Mouse (Mus musculus) forebrain, embryonic 10.5 days (tissue): ENCODE measurements around the gene Sun1. TPM values are rescaled to one million over a fixed set of nuclear protein-coding genes. Genes with fewer than 3 reads are reported as not detected.

Source experiments
- DNase-seq: peaks from one replicate; pipeline ENCODE4 v3.0.0-alpha.2; 2017; ENCODE audit warnings: low spot score; ENCODE audit errors: extremely low spot score
- H3K27ac ChIP-seq: fragments of 300-500 bp; sonication (generic); 2 replicates; pipeline ENCODE4 v1.5.1; 2016; ENCODE audit warnings: mild to moderate bottlenecking
- H3K27me3 ChIP-seq: fragments of 300-500 bp; sonication (generic); 2 replicates; pipeline ENCODE4 v1.6.1; 2016; ENCODE audit warnings: mild to moderate bottlenecking; ENCODE audit not compliant: poor library complexity, severe bottlenecking
- H3K36me3 ChIP-seq: fragments of 300-500 bp; sonication (generic); replicated peaks from 2 replicates; pipeline ENCODE4 v1.6.1; 2016; ENCODE audit warnings: mild to moderate bottlenecking, moderate library complexity
- H3K4me1 ChIP-seq: fragments of 300-500 bp; sonication (generic); 2 replicates; pipeline ENCODE4 v1.6.1; 2016
- H3K4me3 ChIP-seq: fragments of 300-500 bp; sonication (generic); 2 replicates; pipeline ENCODE4 v1.5.1; 2016; ENCODE audit warnings: mild to moderate bottlenecking, moderate library complexity
- H3K9me3 ChIP-seq: fragments of 300-500 bp; sonication (generic); 2 replicates; pipeline ENCODE4 v1.6.1; 2016; ENCODE audit warnings: mild to moderate bottlenecking, moderate library complexity
- WGBS: fragments of 180-500 bp; shearing (Covaris S2); methylation state at CpG from one replicate; pipeline ENCODE4 v1.1.7; 2016; 5-methylcytosine and 5-hydroxymethylcytosine counted together
- polyA plus RNA-seq: library from polyadenylated mRNA; unstranded; fragments of >200 nt; fragmentation: Nextera tagmentation; extraction: Ambion mirVana; gene quantifications from 2 replicates; pipeline ENCODE4 v1.2.1, GENCODE M21; 2016

Sun1 gene
- polyA plus RNA-seq, 1 experiment from 2014 or later = 52.9 TPM

- Histone ChIP-seq H3K4me3 (no peak overlapping the region), H3K4me1 (no peaks in the 10 kb centered on the region), H3K27ac (no peak overlapping the region), H3K9me3 (no peaks in the 10 kb centered on the region), H3K36me3 (peaks cover 47% of the 10 kb centered on the region), H3K27me3 (no peaks in the 10 kb centered on the region)
- WGBS = 93% methylated on average over 5 of the region's 5 CpGs
- DNase-seq = no peak
These were observed 10.7 kb upstream of the Sun1 start for GRCm38 (mm10) chr5:139189726-139190125.

- Histone ChIP-seq H3K9me3 (no peaks in the 10 kb centered on the region), H3K4me1 (no peaks in the 10 kb centered on the region), H3K36me3 (peaks cover 35% of the 10 kb centered on the region), H3K27ac (no peak overlapping the region), H3K4me3 (no peak overlapping the region), H3K27me3 (no peaks in the 10 kb centered on the region)
- no peak for DNase-seq
- 75% methylated on average over 5 of the region's 5 CpGs for WGBS
These were observed 9.5 kb upstream of the Sun1 start for GRCm38 (mm10) chr5:139190958-139191357.

DNA sequence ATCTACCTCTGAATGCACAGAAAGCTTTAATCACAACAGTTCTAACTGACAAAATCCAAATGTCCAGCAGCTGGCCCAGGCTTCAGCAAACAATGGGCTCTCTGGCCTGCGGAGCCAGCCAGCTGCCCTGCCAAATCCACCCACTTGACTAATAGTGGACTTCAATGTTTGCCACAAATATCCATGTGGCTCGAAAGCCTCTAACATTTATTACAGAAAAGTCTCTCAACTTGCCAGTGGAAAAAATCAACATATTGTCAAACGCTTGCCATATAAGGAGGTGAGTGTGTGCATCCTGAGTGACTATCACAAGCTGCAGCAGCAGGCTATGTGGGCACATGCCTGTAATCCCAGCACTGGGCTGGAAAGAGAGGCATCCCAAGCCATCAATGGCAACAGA, 1.7 kb upstream of the Sun1 start:
- peaks cover 32% of the 10 kb centered on the region for H3K4me1 ChIP-seq
- H3K27ac ChIP-seq = no peak overlapping the region
- no peak overlapping the region for H3K4me3 ChIP-seq
- no peak for DNase-seq
- WGBS = 87% methylated on average over 3 of the region's 3 CpGs
- H3K36me3 ChIP-seq = peaks cover 5% of the 10 kb centered on the region
- H3K9me3 ChIP-seq = no peaks in the 10 kb centered on the region
- no peaks in the 10 kb centered on the region for H3K27me3 ChIP-seq

- H3K9me3 ChIP-seq = no peaks in the 10 kb centered on the region
- H3K36me3 ChIP-seq = peaks cover 5% of the 10 kb centered on the region
- no peaks in the 10 kb centered on the region for H3K27me3 ChIP-seq
- WGBS = 46% methylated on average over 2 of the region's 2 CpGs
- H3K27ac ChIP-seq = peak overlapping the region; percentile 92
- H3K4me3 ChIP-seq = peak overlapping the region; percentile 97
- H3K4me1 ChIP-seq = peaks cover 32% of the 10 kb centered on the region
- no peak for DNase-seq
These were observed 822 bp upstream of the Sun1 start for GRCm38 (mm10) chr5:139199636-139199994.

DNA sequence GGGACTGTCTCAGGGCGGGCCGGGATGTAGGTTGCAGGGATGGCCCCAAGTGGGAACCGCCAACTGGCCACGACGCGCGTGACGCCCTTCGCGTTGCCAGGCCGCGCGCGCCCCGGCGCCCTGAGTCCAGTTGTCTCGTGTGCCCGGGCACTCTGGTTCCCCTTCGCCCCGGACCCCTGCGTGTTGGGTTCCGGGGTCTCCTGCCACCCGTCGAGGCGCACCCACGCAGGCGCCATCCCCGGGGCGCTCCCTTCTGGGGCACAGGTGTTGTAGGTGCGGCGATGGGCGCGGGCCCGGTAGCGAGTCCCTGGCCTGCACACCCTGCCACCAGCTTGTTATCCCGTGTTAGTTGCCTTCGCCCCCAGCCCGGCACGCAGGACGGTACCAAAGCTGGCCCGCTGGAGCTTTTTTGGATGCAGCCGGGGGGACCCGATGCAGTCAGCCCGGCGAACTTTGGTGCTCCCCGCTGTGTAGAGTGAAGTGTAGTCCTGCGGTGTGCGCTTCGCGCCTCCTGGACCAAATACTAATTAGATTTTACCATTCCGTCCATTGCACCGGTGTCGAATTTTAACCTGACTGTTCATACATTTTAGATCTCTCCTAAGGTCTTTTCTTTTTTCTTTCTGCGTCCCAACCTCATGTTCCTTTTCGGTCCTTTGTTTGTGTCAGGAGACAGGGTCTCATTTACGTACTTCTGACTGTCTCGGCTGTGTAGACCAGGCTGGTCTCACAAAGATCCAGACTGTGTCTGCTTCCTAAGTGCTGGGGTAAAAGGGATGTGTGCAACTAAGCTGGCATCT, 533 bp downstream of the Sun1 start:
- H3K9me3 ChIP-seq = no peaks in the 10 kb centered on the region
- H3K27me3 ChIP-seq = no peaks in the 10 kb centered on the region
- H3K36me3 ChIP-seq = peaks cover 14% of the 10 kb centered on the region
- DNase-seq = no peak
- H3K4me1 ChIP-seq = peaks cover 34% of the 10 kb centered on the region
- peak overlapping the region; percentile 97 for H3K4me3 ChIP-seq
- H3K27ac ChIP-seq = peak overlapping the region; percentile 92
- under 1% methylated on average over 57 of the region's 57 CpGs for WGBS

DNA sequence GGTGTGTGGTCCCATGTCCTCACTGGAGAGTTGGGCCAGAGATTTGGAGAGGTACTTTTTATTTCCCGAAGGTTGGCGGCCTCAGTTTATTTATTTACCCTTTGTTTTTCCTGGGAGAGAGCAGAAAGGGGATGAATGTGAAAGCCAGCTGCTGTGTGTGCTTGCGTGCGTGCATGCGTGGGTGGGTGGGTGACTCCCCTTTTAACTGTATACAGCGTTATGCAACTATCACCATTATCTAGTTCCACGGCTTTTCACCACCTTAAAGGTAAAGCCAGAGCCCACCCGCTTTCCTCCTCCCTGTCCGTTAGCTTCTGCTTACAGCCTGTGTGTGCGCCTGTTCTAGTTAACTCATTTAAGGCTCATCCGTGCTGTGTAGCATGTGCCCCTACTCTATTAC, 1.7 kb downstream of the Sun1 start:
- Histone ChIP-seq H3K4me1 (peaks cover 42% of the 10 kb centered on the region), H3K9me3 (no peaks in the 10 kb centered on the region), H3K36me3 (peaks cover 17% of the 10 kb centered on the region), H3K4me3 (peak overlapping the region; percentile 97), H3K27ac (0 out of 2 replicates have a peak overlapping the region, but pooled peaks have one; percentile 92), H3K27me3 (no peaks in the 10 kb centered on the region)
- no peak for DNase-seq
- WGBS = 89% methylated on average over 11 of the region's 11 CpGs

DNA sequence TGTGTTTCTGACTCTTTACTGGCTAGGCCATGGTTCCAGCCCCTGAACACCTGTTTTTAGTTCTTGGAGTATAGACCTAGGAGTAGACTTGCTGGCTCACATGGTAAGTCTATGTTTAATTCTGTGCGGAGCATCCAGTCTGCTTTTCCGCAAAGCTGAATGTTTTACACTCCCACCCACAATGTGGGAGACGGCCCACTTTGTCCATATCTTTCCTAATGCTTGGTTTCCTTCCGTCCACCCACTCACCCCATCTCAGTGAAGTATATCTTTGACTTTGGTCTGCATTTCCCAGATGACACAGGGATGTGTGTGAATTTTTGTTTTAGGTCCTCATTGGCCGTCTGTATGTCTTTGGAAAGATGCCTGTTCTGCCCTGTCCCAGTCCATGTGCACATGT, 2.9 kb downstream of the Sun1 start:
- Histone ChIP-seq H3K9me3 (no peaks in the 10 kb centered on the region), H3K27ac (no peak overlapping the region), H3K4me1 (peaks cover 42% of the 10 kb centered on the region), H3K36me3 (peaks cover 22% of the 10 kb centered on the region), H3K27me3 (no peaks in the 10 kb centered on the region), H3K4me3 (no peak overlapping the region)
- 92% methylated on average over 5 of the region's 5 CpGs for WGBS
- DNase-seq = no peak

- DNase-seq = no peak
- 69% methylated on average over 4 of the region's 4 CpGs for WGBS
- Histone ChIP-seq H3K4me3 (no peak overlapping the region), H3K27me3 (no peaks in the 10 kb centered on the region), H3K9me3 (no peaks in the 10 kb centered on the region), H3K27ac (no peak overlapping the region), H3K36me3 (peaks cover 49% of the 10 kb centered on the region), H3K4me1 (peaks cover 27% of the 10 kb centered on the region)
These were observed 5.6 kb downstream of the Sun1 start for GRCm38 (mm10) chr5:139206081-139206480.

- H3K27me3 ChIP-seq = no peaks in the 10 kb centered on the region
- 77% methylated on average over 7 of the region's 7 CpGs for WGBS
- H3K4me1 ChIP-seq = peaks cover 22% of the 10 kb centered on the region
- H3K27ac ChIP-seq = no peak overlapping the region
- no peak for DNase-seq
- peaks cover 52% of the 10 kb centered on the region for H3K36me3 ChIP-seq
- H3K4me3 ChIP-seq = no peak overlapping the region
- H3K9me3 ChIP-seq = no peaks in the 10 kb centered on the region
These were observed 6.1 kb downstream of the Sun1 start for GRCm38 (mm10) chr5:139206525-139206924.

- DNase-seq = no peak
- no peaks in the 10 kb centered on the region for H3K27me3 ChIP-seq
- H3K27ac ChIP-seq = no peak overlapping the region
- H3K9me3 ChIP-seq = no peaks in the 10 kb centered on the region
- peaks cover 64% of the 10 kb centered on the region for H3K36me3 ChIP-seq
- no peak overlapping the region for H3K4me3 ChIP-seq
- peaks cover 10% of the 10 kb centered on the region for H3K4me1 ChIP-seq
These were observed 7.7 kb downstream of the Sun1 start for GRCm38 (mm10) chr5:139208183-139208582.

- H3K4me1 ChIP-seq = peaks cover 10% of the 10 kb centered on the region
These were observed 8.6 kb downstream of the Sun1 start for GRCm38 (mm10) chr5:139208871-139209684.

DNA sequence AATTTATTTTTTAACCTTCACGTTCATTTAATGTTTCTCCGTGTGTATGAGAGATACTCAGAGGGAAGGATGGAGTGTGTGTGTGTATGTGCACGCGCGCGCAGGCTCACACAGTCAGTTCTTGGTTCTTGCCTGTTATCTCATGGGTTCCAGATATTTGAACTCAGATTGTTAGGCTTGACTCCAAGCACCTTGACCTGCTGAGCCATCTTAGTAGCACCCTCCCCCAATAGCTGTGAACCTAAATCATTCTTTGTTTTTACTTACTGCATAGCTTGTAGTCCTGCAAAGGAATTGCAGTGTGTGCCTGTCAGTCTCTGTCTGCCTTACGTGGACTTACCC, 9.2 kb downstream of the Sun1 start:
- Histone ChIP-seq H3K4me1 (peaks cover 10% of the 10 kb centered on the region), H3K36me3 (peaks cover 67% of the 10 kb centered on the region), H3K4me3 (no peak overlapping the region), H3K9me3 (no peaks in the 10 kb centered on the region), H3K27me3 (no peaks in the 10 kb centered on the region), H3K27ac (no peak overlapping the region)
- WGBS = 98% methylated on average over 7 of the region's 7 CpGs
- DNase-seq = no peak

More at GRCm38 (mm10) chr5:139208871-139209684, 8.6 kb downstream of the Sun1 start:
- Histone ChIP-seq H3K9me3 (no peaks in the 10 kb centered on the region), H3K27me3 (no peaks in the 10 kb centered on the region), H3K36me3 (peaks cover 65% of the 10 kb centered on the region), H3K4me3 (no peak overlapping the region), H3K27ac (no peak overlapping the region)
- no peak for DNase-seq
- WGBS = 92% methylated on average over 10 of the region's 10 CpGs

GRCm38 (mm10) chr5:139211737-139212385, 11.4 kb downstream of the Sun1 start:
- WGBS = 94% methylated on average over 11 of the region's 11 CpGs
- Histone ChIP-seq H3K9me3 (no peaks in the 10 kb centered on the region), H3K4me3 (no peak overlapping the region), H3K4me1 (no peaks in the 10 kb centered on the region), H3K27me3 (no peaks in the 10 kb centered on the region), H3K27ac (no peak overlapping the region), H3K36me3 (peaks cover 77% of the 10 kb centered on the region)
- no peak for DNase-seq
